8 mouse cellular contexts compared by ENCODE assay signal in the genomic region with DNA sequence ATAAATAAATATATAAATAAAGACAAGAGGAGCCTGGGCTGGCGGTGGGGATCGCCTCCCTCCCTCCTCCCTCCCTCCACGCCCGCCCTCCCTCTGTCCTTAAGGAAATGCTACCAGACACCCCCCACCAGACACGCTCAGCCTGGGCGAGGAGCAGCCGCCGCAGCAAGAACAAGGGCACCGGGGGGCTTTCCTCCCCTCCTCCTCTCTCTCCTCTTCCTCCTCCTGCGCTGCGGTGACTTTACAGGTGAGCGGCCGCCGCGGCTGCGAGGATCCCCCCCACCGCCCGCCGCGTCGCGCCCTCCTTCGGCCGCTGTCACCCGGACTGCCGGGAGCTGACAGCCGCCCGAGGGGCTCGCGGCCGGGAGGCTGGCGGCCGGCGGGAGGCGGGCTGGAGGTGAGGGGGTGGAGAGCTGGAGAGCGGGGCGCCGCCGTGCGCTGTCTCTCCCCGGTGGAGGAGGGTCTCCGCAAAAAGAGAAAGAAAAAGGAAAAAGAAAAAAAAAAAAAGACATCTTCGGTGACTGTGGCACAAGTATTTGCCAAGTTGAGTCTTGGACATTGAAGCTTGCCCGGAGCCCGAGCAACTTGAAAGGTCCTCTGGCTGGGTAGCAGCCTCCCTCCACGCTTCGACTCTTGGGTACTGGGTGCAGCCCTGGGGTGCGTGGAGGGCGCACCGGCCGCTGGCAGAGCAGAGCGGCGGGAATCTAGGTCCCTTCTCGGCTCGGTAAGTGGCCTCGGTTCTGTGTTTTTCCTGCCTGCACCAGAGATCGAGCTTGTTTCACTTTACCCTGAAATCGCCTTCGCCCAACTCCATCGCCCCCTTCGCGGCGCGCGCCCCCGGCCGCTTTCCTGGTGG. TPM values are rescaled to one million over a fixed set of nuclear protein-coding genes. Genes with fewer than 3 reads are reported as not detected.
DNase-seq lines count a peak whose midpoint lies in the region; ATAC-seq and TF ChIP-seq lines count a peak whose summit lies in the region.

A gene (plus strand): TSS at position 102 of the 856 bp plus-strand sequence.

- no peaks in the 10 kb centered on the region for H3K9me3 ChIP-seq in hindbrain, embryonic 15.5 days

- no peak for TF ChIP-seq CTCF in Patski (IDR thresholded peaks at IDR 0.05)
- no peak; the same call in 1 of the 2 replicates for TF ChIP-seq CTCF in left cerebral cortex, adult 2 months (IDR thresholded peaks at IDR 0.05)

- no peak for DNase-seq in Patski (ENCODE audit: low read depth, low spot score)
- DNase-seq in cerebellum, adult 18-20 months = peak; percentile 57 to 75
- peak; percentile 54 for DNase-seq in gastrocnemius, adult 18-20 months (ENCODE audit: low spot score)
- peak; percentile 43 to 61 for DNase-seq in left cerebral cortex, adult 2 months (ENCODE audit: extremely low spot score in 1 of 2, low spot score in 2 of 2)
- peak; percentile 62 for DNase-seq in mesoderm, embryonic 11.5 days (ENCODE audit: low read depth, low spot score)
- peak; percentile 60 to 70 for DNase-seq in spleen, adult 18-20 months
- no peak for DNase-seq in c-Kit-positive CD71-positive TER-119-positive erythroid progenitor cells, embryonic 14.5 days (ENCODE audit: low spot score)

- CTCF ChIA-PET in Patski (lab: Charles Lee) = no interaction called here

- H3K27me3 ChIP-seq in Patski = no peaks in the 10 kb centered on the region
- H3K27me3 ChIP-seq in hindbrain, embryonic 15.5 days = no peaks in the 10 kb centered on the region; the same call in 1 of the 2 replicates

- intact Hi-C loops in left cerebral cortex, adult 2 months (cut with DNase I) = loop anchor here (1.0 to 10.0 kb wide), 10 partner anchors 97 to 425 kb away; a partner anchor contains a TSS

- POLR2A ChIA-PET in Patski (lab: Charles Lee) = interaction anchor here (0.6 kb wide), 1 partner anchor 1043 kb away, joined by 3 read pairs; no protein-coding TSS in a partner anchor

- H3K9ac ChIP-seq in hindbrain, embryonic 15.5 days = peak within 1 kb of the TSS; percentile 95

- in situ Hi-C loops in Patski (cut with MboI; ENCODE audit: low pct_unique_long_range_greater_than_20kb) = loop anchor here (5.0 to 10.0 kb wide), 4 partner anchors 51 to 391 kb away; no protein-coding TSS in a partner anchor

- H3K4me3 ChIP-seq in hindbrain, embryonic 15.5 days = peak within 1 kb of the TSS; percentile 95
- peak within 1 kb of the TSS; percentile 86 for H3K4me3 ChIP-seq in left cerebral cortex, adult 2 months

- WGBS in hindbrain, embryonic 15.5 days = under 1% methylated on average over 58 of the region's 67 CpGs

- H3K27ac ChIP-seq in hindbrain, embryonic 15.5 days (replicated peaks) = peak within 1 kb of the TSS; percentile 99
- peak within 1 kb of the TSS; percentile 100 for H3K27ac ChIP-seq in left cerebral cortex, adult 2 months

- H3K4me2 ChIP-seq in hindbrain, embryonic 15.5 days = peak within 1 kb of the TSS; percentile 91

- no peaks in the 10 kb centered on the region for H3K36me3 ChIP-seq in hindbrain, embryonic 15.5 days

- ATAC-seq in Patski = peak; percentile 18
- ATAC-seq in hindbrain, embryonic 15.5 days (ENCODE audit: low FRiP score, low read depth) = peak; percentile 69

- H3K4me1 ChIP-seq in hindbrain, embryonic 15.5 days (replicated peaks) = peaks cover 12% of the 10 kb centered on the region

RNA-seq across cellular contexts. Expression of the gene that starts here (rescaled TPM):
- polyA plus RNA-seq in Patski (2021) = 8.8 TPM
- 10 to 100 TPM; 47.5 to 48.3 TPM for total RNA-seq in gastrocnemius, adult 18-20 months (2021)
- 10.7 and 11.6 TPM in 2 replicates for polyA plus RNA-seq in hindbrain, embryonic 15.5 days (2015; fragmentation: Nextera tagmentation; extraction: Ambion mirVana)
- 100 to 1,000 TPM; 252 to 263 TPM for total RNA-seq in left cerebral cortex, adult 2 months (2021)

Comparison
In these comparisons a context has a peak if more than half of its experiments do, and no peak if none do; other contexts are left out.
1. RNA of the gene that starts here (total RNA-seq): 252 to 263 TPM in left cerebral cortex, adult 2 months; 47.5 to 48.3 TPM in gastrocnemius, adult 18-20 months; every median in the first group is over 4 times any median in the second.
2. DNase-seq: peak in cerebellum, adult 18-20 months (2 of 2), gastrocnemius, adult 18-20 months (single experiment), left cerebral cortex, adult 2 months (2 of 2), mesoderm, embryonic 11.5 days (single experiment) and spleen, adult 18-20 months (2 of 2); none in Patski (single experiment) and c-Kit-positive CD71-positive TER-119-positive erythroid progenitor cells, embryonic 14.5 days (single experiment).